Mouse (Mus musculus) adrenal gland, postnatal 10 days (tissue): Measurements from ENCODE around the gene Tbx20. TPM values are rescaled to one million over a fixed set of nuclear protein-coding genes. Genes with fewer than 3 reads are reported as not detected.
A peak's percentile ranks its signal among the peaks of the same experiment; 100 is the strongest.

Experiments used
- DNase-seq: peaks from one replicate; pipeline ENCODE4 v3.0.0; 2021; ENCODE audit warnings: mixed read lengths
- long read RNA-seq, 2 experiments: library from polyadenylated mRNA; stranded (forward); transcript quantifications; one replicate each; pipeline ENCODE4 v2.0.0; 2021
- total RNA-seq, 2 experiments: library from RNA; stranded (reverse); gene quantifications; 2 replicates each; pipeline ENCODE4 v1.2.3; 2021

The Tbx20 gene
- total RNA-seq: 10 to 100 TPM; 17.8 to 18.2 TPM
- long read RNA-seq, experiment 1, partial matches to known transcripts: 0 of 1 reads
- long read RNA-seq, experiment 1, other reads (novel, unspliced or antisense): 1 of 1 reads
- long read RNA-seq, experiment 2: 0 reads

GRCm38 (mm10) chr9:24774160-24774969, at the start of gene Tbx20:
TSS of gene Tbx20 (minus strand) at chr9:24774303.
- DNase-seq: peak; percentile 57

GRCm38 (mm10) chr9:24818511-24818910, 44.4 kb upstream of the Tbx20 start:
- DNase-seq: no peak

- no peak for DNase-seq
Measured at GRCm38 (mm10) chr9:24812461-24812860, 38.4 kb upstream of the Tbx20 start.

- DNase-seq: no peak
Measured at GRCm38 (mm10) chr9:24792110-24792509, 18.0 kb upstream of the Tbx20 start.

- no peak for DNase-seq
Measured at GRCm38 (mm10) chr9:24789396-24789795, 15.3 kb upstream of the Tbx20 start.

GRCm38 (mm10) chr9:24782338-24782737, 8.2 kb upstream of the Tbx20 start:
- DNase-seq: no peak

- DNase-seq: peak; percentile 26
Measured at GRCm38 (mm10) chr9:24780929-24781441, 6.9 kb upstream of the Tbx20 start.

- no peak for DNase-seq
Measured at GRCm38 (mm10) chr9:24780391-24780928, 6.4 kb upstream of the Tbx20 start.

GRCm38 (mm10) chr9:24779975-24780374, 5.9 kb upstream of the Tbx20 start:
- no peak for DNase-seq

GRCm38 (mm10) chr9:24778571-24778970, 4.5 kb upstream of the Tbx20 start:
- no peak for DNase-seq

- DNase-seq: peak; percentile 13
Measured at GRCm38 (mm10) chr9:24777961-24778360, 3.9 kb upstream of the Tbx20 start.

- peak; percentile 22 for DNase-seq
Measured at GRCm38 (mm10) chr9:24777176-24777895, 3.2 kb upstream of the Tbx20 start.

GRCm38 (mm10) chr9:24776487-24776886, 2.4 kb upstream of the Tbx20 start:
- DNase-seq: no peak

GRCm38 (mm10) chr9:24775567-24775966, 1.5 kb upstream of the Tbx20 start:
- no peak for DNase-seq

- DNase-seq: no peak
Measured at GRCm38 (mm10) chr9:24775001-24775400, 898 bp upstream of the Tbx20 start.

GRCm38 (mm10) chr9:24773669-24774068, 434 bp downstream of the Tbx20 start:
- no peak for DNase-seq

- DNase-seq: no peak
Measured at GRCm38 (mm10) chr9:24773171-24773570, 932 bp downstream of the Tbx20 start.

- DNase-seq: no peak
Measured at GRCm38 (mm10) chr9:24772431-24773120, 1.5 kb downstream of the Tbx20 start.

GRCm38 (mm10) chr9:24771713-24772112, 2.4 kb downstream of the Tbx20 start:
- DNase-seq: no peak

- no peak for DNase-seq
Measured at GRCm38 (mm10) chr9:24770941-24771405, 3.1 kb downstream of the Tbx20 start.

GRCm38 (mm10) chr9:24770149-24770940, 3.8 kb downstream of the Tbx20 start:
- DNase-seq: peak; percentile 20
